Mouse (Mus musculus): Measurements from ENCODE around the gene Fam110c.

Gene Fam110c

DNA sequence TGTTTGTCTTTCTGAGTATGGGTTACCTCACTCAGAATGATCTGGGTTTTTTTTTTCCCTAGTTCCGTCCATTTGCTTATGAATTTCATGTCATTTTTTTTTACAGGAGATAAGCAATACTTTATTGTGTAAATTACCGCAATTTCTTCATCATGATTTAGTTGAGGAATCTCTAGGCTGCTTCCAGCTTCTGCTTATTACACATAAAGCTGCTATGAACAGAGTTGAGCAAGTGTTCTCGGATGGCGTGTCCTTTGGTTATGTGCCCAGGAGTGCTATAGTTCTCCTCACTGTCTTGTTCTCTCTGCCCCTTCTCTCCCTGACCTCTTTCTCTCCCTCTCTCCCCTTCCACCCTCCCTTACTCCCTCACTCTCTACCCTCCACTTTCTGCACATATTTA, 28.2 kb downstream of the Fam110c start:
- in situ Hi-C loops (cut with MboI, MseI): no loop called here

DNA sequence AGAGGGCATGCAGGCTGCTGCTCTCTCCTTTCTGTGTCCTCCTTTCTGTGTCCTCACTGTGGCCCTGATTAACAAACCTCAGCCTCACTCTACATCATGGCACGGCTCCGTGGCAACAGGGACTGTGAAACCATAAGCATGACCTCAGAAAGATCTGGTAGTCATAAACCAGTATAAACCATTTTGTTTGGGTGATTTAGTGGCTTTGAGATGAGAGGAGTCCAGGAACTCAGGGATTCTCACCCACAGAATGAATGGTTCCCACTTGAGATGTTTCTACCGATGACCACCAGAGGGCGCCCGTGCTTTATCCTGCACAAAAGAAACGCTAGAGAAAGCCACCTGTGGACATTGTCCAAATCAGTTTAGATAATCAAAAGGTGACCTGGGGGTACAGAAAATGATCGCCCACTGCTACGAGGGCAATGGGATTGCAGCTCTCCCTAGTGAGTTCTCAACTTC, 42.4 kb downstream of the Fam110c start:
- in situ Hi-C loops (cut with MboI, MseI): loop anchor here (10.0 kb wide), 1 partner anchor 691 kb away; no protein-coding TSS in a partner anchor

DNA sequence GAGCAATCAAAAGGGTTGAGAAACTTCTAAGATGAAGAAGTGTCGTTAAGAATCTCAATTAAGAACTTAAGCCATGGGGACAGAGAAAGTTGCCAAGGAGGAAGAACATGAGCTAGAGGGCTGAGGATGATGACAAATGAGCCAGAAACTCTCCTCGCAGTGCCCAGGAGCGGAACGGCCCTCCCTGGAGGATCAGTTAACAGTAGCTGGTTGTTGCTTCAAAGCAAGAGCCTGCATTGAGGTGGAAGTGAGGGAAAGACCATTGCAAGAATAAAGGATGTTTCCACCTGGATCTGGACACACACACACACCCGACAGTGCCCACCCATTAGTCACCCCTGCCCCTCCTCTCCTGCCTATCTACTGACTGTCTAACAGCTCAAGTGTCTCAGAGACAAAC, 46.9 kb downstream of the Fam110c start:
- in situ Hi-C loops (cut with MboI, MseI): no loop called here

DNA sequence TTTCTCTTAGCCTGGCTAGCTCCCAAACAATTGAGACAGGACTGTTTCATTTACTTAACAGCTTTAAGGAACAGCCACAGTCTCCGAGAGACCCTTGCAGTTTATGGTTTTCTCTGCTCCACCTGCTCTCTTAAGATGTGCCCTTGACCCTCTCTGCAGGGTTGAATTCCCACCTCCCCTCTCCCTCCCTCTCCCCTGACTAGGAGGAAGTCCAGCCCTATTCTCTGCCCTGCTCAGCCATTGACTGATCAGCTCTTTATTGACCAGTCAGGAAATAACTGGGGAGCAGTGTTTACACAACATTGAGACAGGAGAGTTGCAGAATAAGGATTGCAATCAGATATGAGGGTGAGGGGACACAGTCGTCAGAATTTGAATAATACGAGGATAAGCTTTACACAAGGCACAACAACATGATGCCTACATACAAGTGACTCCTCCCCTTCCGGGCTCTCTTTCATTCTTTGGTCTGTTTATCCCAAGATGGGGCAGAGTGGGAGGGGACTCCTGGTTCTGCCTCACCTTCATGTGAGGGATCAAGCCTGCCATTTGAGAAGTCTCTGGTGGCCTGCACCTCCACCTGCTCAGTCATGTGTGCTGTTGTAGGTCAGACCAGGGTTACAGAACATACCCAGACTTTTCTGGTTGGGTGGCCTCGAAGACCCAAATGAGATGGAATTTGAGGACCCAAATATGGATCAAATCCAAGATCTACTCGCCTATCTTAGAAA, 49.4 kb downstream of the Fam110c start:
- in situ Hi-C loops (cut with MboI, MseI): no loop called here

DNA sequence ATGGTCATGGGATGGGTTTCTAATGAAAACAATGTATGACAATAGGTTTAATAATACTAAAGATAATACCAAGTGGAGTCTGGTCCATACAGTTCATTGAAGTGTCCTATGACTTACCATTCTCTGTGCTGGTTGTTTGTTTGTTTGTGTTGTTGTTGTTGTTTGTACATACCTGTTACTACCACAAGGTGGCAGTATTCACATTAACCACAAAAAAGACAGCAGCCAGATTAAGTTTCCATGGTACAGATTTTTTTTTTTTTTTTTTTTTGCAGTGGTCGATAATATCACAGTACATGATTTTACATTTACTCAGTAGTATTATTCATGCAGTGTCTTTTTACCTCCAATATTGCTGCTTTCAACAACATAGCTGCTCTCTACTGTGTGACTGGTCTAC, 52.4 kb downstream of the Fam110c start:
- in situ Hi-C loops (cut with MboI, MseI): no loop called here

DNA sequence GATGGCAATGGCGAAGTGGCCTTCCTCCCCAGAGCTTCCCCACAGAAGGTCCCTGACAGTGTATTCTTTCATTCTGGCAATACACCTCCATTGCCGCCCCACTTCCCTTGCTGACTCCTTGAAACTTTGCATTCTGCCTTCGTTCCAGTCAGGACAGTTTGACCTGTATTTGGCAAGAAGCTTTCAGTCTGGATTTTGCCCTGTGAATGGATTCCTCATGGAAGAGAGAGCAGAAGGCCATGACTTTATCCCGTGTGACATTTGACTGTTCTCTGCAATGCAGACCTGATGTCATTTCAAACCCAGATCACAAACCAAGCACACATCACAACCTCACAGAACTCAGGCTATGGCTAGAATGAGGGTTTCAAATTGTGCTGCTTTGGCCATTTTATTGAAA, 55.9 kb downstream of the Fam110c start:
- in situ Hi-C loops (cut with MboI, MseI): no loop called here
